Mouse (Mus musculus) lung, embryonic 16.5 days (tissue): ENCODE data around the gene Rspry1. TPM values are rescaled to one million over a fixed set of nuclear protein-coding genes. Genes with fewer than 3 reads are reported as not detected.

Experiments
- ATAC-seq: fragments of 200-750 bp; cut with Nextera tagmentation; 2 replicates; pipeline ENCODE4 v1.8.0; 2017; ENCODE audit warnings: low read depth, mild to moderate bottlenecking, moderate library complexity
- H3K27ac ChIP-seq: fragments of 300-500 bp; sonication (generic); 2 replicates; pipeline ENCODE4 v1.5.1; 2014; ENCODE audit warnings: mild to moderate bottlenecking, control low read depth, low read length
- H3K27me3 ChIP-seq: fragments of 300-500 bp; sonication (generic); 2 replicates; pipeline ENCODE4 v1.6.1; 2014; ENCODE audit warnings: low read depth, low read length, mixed read lengths; ENCODE audit not compliant: control insufficient read depth, insufficient read depth
- H3K36me3 ChIP-seq: fragments of 300-500 bp; sonication (generic); 2 replicates; pipeline ENCODE4 v1.6.1; 2014; ENCODE audit warnings: low read length; ENCODE audit not compliant: control insufficient read depth, insufficient read depth
- H3K4me1 ChIP-seq: fragments of 300-500 bp; sonication (generic); replicated peaks from 2 replicates; pipeline ENCODE4 v1.6.1; 2014; ENCODE audit warnings: low read length, mixed read lengths; ENCODE audit not compliant: control insufficient read depth, insufficient read depth
- H3K4me2 ChIP-seq: fragments of 300-500 bp; sonication (generic); 2 replicates; pipeline ENCODE4 v1.6.1; 2014; ENCODE audit warnings: low read depth, low read length, control low read depth
- H3K4me3 ChIP-seq: fragments of 300-500 bp; sonication (generic); 2 replicates; pipeline ENCODE4 v1.5.1; 2014; ENCODE audit warnings: mild to moderate bottlenecking, low read length, control low read depth
- H3K9ac ChIP-seq: fragments of 300-500 bp; sonication (generic); 2 replicates; pipeline ENCODE4 v1.6.1; 2014; ENCODE audit warnings: low read length, control low read depth
- H3K9me3 ChIP-seq: fragments of 300-500 bp; sonication (generic); 2 replicates; pipeline ENCODE4 v1.6.1; 2016; ENCODE audit warnings: low read length; ENCODE audit not compliant: control insufficient read depth
- WGBS: fragments of 180-500 bp; shearing (Covaris S2); extraction: QIAGEN DNeasy Blood & Tissue Kit; methylation state at CpG from one replicate; pipeline ENCODE4 v1.1.7; 2014; 5-methylcytosine and 5-hydroxymethylcytosine counted together
- polyA plus RNA-seq: library from polyadenylated mRNA; unstranded; fragments of >200 nt; fragmentation: Nextera tagmentation; extraction: Ambion mirVana; gene quantifications from 2 replicates; pipeline ENCODE4 v1.2.1, GENCODE M21; 2015

The Rspry1 gene
- polyA plus RNA-seq, 1 experiment from 2014 or later, result 32.7 TPM

DNA sequence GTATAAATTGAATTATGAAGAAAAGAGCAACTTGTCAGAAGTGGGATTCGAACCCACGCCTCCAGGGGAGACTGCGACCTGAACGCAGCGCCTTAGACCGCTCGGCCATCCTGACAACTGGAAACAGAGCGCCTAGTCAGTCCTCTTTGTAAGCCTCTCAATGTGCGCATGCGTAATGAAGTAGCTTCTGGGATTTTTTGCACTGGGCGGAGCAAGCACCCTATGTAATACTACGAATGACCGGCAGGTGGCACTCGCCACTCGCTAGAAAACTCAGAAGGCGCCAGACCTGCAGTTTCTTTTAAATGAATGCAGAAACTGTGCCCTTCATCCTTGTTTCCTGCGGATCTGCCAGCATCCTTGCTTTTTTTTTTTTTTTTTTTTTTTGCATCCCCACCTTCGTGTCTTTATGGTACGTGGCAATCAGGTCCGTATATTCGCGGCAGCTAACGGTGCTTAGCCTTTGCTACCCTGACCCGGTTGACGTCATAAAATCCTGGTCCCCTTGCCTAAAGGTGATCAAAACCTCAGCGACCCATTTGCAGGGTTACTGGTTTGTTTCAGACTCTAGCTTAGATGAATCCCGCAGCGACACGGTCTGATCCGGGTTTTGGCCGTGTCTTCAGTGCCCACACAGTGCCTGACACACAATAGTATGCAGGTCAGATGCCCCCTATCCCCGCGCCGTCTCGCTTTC is 102.4 kb downstream of the Rspry1 start:
- WGBS, result under 1% methylated on average over 35 of the region's 35 CpGs
- Histone ChIP-seq H3K4me3 (peak overlapping the region; percentile 61), H3K36me3 (no peaks in the 10 kb centered on the region), H3K4me1 (no peaks in the 10 kb centered on the region), H3K27ac (no peak overlapping the region), H3K4me2 (peak overlapping the region; percentile 88), H3K9ac (peak overlapping the region; percentile 65), H3K9me3 (no peaks in the 10 kb centered on the region), H3K27me3 (no peaks in the 10 kb centered on the region)
- ATAC-seq, result peak; percentile 92

DNA sequence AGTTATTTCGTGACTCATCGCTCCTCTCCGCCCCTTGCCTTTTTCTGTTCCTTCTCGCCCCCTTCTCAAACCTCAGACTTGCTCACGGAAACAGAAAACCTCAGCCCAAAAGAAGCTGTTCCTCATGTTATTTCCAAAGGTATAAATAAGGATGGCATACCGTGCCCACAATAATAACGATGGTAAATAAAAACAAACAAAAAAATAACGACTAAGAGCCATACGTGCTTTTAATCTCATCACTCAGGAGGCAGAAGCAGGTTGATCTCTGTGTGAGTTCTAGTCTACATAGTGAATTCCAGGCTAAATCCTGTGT is 102.9 kb downstream of the Rspry1 start:
- no peaks in the 10 kb centered on the region for H3K27me3 ChIP-seq
- H3K4me2 ChIP-seq, result peak overlapping the region; percentile 88
- peak overlapping the region; percentile 54 for H3K4me3 ChIP-seq
- H3K9me3 ChIP-seq, result no peaks in the 10 kb centered on the region
- H3K4me1 ChIP-seq, result no peaks in the 10 kb centered on the region
- WGBS, result 15% methylated on average over 9 of the region's 9 CpGs
- H3K27ac ChIP-seq, result no peak overlapping the region
- peak overlapping the region; percentile 65 for H3K9ac ChIP-seq
- no peak for ATAC-seq
- no peaks in the 10 kb centered on the region for H3K36me3 ChIP-seq

DNA sequence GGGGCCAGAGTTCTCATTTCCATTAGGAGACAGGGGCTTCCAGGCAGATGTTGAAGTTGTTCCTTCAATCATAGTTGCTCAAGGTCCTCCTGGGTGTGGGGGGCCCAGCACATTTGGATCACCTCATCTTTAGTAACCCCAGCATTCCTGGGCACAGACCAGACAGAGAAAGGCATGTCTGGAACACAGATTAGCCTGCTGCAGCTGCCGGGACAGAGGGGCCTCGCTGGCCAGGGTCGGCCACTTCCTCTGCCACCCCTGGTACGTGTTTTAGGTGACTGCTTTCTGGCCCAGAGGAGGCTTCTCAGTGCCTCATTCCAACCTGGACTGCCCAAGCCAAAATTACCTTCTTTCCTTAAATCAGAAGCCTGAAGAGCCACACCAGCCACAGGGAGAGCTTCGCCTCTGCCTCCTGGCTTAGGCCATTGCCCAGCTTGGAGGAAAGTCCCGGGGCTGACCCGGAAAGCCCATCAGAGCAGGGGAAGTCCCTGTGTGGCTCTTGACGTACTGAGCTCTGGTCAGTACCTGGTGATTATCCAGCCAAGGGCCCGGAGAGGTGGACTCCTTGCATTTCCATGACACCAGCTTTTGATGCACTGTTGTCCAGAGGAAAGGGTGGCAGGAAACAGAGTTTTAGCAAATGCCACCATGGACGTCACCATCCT is 104.0 kb downstream of the Rspry1 start:
- H3K9me3 ChIP-seq, result no peaks in the 10 kb centered on the region
- H3K27me3 ChIP-seq, result no peaks in the 10 kb centered on the region
- no peaks in the 10 kb centered on the region for H3K36me3 ChIP-seq
- H3K4me3 ChIP-seq, result no peak overlapping the region
- no peak overlapping the region for H3K9ac ChIP-seq
- H3K4me2 ChIP-seq, result no peak overlapping the region
- H3K27ac ChIP-seq, result no peak overlapping the region
- no peak for ATAC-seq
- no peaks in the 10 kb centered on the region for H3K4me1 ChIP-seq
- WGBS, result 68% methylated on average over 10 of the region's 10 CpGs

DNA sequence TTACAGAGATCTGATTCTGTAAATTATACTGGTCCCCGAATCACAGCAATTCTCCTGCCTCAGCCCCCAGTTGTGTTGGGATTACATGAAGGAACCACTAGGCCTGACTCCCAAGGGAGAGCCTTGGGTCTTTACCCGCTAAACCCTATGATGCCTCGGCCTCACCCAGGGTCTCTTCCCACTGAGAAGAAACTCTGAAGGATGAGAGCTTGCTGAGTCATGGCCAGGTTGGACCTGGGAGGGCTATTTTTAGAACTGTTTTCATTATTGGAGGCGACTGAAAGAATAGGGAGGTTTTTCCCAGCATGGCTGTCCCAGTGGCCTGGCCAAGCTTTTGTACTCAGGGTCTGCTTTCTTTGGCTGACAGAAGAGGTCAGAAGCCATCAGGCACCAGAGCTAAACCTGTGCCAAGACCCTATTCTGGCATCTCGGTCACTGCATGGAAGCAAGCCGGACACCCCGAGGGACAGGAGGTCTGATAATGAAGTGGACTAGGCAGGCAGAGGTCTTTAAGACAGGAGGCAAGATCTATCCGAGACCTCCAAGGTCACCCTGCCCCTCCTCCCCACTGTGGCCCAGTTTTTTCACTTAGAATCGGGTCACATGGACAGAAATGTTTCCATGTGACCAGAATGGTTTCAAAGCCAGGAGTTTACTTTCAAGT is 105.1 kb downstream of the Rspry1 start:
- Histone ChIP-seq H3K27me3 (no peaks in the 10 kb centered on the region), H3K27ac (no peak overlapping the region), H3K4me2 (no peak overlapping the region), H3K36me3 (no peaks in the 10 kb centered on the region), H3K4me1 (no peaks in the 10 kb centered on the region), H3K4me3 (no peak overlapping the region), H3K9ac (no peak overlapping the region), H3K9me3 (no peaks in the 10 kb centered on the region)
- 60% methylated on average over 9 of the region's 9 CpGs for WGBS
- ATAC-seq, result no peak

Other genes starting within 250 kb of the Rspry1 start
- gene Herpud1, start 215.5 kb upstream of the Rspry1 start, polyA plus RNA-seq, result 126 and 140 TPM in 2 replicates
- gene Nlrc5, start 167.6 kb upstream of the Rspry1 start, polyA plus RNA-seq, result 0.45 and 0.73 TPM in 2 replicates
- 9.9 and 10.6 TPM in 2 replicates for gene Cpne2, start 68.9 kb upstream of the Rspry1 start, polyA plus RNA-seq
- gene Fam192a, start 60 bp downstream of the Rspry1 start, polyA plus RNA-seq, result 50.8 and 52.9 TPM in 2 replicates
- gene Arl2bp, start 64.7 kb downstream of the Rspry1 start, polyA plus RNA-seq, result 106 and 118 TPM in 2 replicates
- 3.6 TPM in 2 replicates for gene Pllp, start 94.3 kb downstream of the Rspry1 start, polyA plus RNA-seq
- not detected in 2 replicates for gene Ccl22, start 143.7 kb downstream of the Rspry1 start, polyA plus RNA-seq
- gene Cx3cl1, start 170.1 kb downstream of the Rspry1 start, polyA plus RNA-seq, result 7.7 and 9.3 TPM in 2 replicates
- gene Ccl17, start 208.5 kb downstream of the Rspry1 start, polyA plus RNA-seq, result 0.62 TPM in 1 of 2 replicates, not detected in the other
- gene Coq9, start 236.4 kb downstream of the Rspry1 start, polyA plus RNA-seq, result 69.1 and 69.7 TPM in 2 replicates
- 91.2 and 91.9 TPM in 2 replicates for gene Ciapin1, start 236.4 kb downstream of the Rspry1 start, polyA plus RNA-seq